Mouse (Mus musculus): ENCODE results near the gene Pitx2. TPM values are rescaled to one million over a fixed set of nuclear protein-coding genes. Genes with fewer than 3 reads are reported as not detected.

The Pitx2 gene
- total RNA-seq, 2 experiments from 2014 or later = 5.2 to 24.5 TPM

GRCm38 (mm10) chr3:129201681-129202255 lies 2.1 kb downstream of the Pitx2 start:
- no peak for DNase-seq

DNA sequence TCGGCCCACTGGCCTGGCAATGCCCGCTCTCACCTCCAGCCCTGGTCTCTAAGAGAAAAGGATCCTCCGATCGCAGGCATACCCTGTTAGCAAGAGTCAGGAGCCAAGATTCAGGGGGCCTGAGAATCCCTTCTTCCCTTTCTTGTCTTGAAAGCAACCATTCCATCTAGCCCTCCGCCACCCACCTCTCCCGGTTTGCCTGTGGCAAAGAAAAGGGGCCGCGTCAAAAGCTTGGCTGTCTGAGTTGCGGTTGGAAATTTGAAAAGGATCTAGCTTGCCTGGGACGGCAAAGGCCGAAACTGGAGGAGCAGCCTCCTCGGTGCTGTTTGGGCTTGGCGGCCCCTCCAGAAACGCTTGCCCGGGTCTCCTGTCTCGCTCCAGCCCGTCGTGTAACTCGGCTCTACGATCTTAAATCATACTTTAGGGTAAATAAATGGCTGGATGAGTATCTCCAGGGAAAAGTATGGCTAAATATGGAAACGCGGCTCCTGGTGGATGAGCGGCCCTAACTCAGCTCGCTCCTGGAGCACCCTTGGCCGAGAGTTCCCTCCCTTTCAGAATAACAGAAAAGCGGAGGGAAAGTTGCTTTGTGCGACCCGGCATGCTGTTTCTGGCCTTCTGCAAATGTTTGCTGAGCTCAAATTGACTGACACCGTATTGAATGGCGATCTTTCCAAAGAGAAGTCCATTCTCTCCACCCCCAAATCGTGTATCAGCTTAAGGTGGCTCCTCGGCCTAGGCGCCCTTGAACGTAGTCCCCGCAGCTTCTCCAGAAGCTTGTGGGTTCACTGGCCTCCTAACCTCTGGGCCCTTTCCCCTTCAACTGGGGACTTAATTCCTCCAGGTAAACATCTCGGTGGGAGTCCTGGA lies 3.4 kb downstream of the Pitx2 start:
- DNase-seq = no peak

- DNase-seq = no peak
Measured at GRCm38 (mm10) chr3:129203761-129204440, 4.2 kb downstream of the Pitx2 start.

DNA sequence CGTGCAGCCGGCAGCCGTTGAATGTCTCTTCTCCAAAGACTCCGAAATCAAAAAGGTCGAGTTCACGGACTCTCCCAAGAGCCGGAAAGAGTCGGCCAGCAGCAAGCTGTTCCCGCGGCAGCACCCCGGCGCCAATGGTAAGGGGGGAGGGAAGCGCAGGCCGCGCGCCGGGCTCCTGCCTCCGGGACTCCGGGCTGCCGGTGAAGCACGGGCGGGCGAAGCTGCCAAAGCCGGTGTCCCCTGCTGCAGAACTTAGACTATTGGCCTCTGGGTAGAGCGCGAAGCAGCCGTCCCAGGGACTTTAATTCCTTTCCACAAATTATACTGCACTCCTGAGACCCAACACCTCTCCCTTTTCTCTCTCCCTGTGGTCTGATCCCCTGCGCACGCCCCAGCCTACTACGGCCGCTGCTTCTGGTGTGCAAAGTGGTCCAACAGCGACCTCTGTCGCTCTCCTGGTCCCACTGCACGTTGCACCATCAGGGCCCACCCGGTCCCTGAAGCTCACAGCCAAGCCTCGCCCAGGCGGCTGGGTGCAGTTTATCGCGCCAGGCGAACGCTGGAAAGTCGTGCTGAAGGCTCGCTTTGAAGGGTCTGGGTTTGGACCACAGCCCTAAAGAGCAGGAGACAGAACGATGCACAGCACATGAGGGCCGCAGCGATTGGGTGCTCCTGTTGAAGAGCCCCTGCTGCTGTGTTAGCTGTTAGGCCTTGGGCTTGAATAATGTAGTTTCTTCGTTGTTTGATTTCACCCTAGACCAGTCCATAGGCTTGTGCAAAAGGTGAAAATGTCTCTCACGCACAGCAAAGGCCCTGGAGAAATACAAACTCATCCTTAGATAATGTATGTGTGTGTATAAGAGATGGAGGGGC lies 5.0 kb downstream of the Pitx2 start:
- DNase-seq = peak; percentile 45

GRCm38 (mm10) chr3:129205481-129206175 lies 6.0 kb downstream of the Pitx2 start:
- no peak for DNase-seq

DNA sequence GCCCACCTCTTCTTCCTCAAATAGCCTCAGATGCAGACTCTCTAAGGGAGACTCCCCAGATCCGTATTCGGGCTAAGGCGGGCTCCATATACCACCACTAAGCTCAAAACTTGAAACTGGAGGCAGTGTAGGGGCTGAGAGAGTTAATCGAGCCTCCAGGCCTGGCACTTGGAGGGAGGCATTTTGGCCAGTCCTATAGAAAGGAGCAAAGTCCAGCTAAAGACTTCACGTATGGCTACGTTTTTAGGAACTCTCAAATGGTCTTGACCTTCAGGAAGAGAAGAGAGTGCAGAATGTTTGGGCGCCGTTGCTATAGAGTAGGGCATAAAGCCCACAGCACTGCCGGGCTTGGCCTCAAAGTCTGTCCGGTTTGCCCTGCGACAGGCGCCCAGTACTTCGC lies 7.1 kb downstream of the Pitx2 start:
- DNase-seq = no peak

GRCm38 (mm10) chr3:129207231-129208030 lies 7.8 kb downstream of the Pitx2 start:
- DNase-seq = no peak

DNA sequence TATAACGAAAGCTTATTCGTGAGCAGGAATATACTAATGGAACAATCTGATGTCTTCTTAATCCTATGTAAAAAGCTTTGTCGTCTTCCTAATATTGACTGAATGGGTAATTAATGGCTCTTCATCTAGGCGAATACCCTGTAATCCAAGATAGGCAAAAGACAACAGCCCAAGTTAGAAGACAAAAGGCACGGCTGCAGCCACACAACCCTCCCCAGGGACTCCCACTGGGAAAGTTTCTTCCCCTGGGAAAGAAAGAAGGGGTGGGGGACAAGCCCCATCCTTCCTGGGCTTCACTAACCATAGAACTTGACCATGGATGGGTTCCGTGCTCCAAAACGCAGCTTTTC lies 8.3 kb downstream of the Pitx2 start:
- DNase-seq = no peak

DNA sequence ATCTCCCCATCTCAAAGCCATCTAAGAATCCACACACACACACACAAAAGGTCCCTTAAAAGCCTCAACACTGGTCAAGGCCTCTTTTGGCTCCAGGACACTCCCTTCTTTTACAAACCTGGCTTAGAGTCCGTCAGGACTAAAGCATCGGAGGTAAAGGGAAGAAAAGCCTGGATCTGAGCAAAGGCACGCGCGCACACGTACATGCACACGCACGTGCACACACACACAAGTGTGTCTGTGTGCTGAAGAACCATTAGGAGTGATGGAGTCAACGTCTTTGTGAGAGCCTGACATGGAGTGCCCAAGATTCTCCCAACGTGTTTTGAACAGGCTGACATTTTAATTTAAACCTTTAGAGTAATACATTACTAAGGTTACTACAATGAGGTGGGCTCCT lies 8.7 kb downstream of the Pitx2 start:
- no peak for DNase-seq

DNA sequence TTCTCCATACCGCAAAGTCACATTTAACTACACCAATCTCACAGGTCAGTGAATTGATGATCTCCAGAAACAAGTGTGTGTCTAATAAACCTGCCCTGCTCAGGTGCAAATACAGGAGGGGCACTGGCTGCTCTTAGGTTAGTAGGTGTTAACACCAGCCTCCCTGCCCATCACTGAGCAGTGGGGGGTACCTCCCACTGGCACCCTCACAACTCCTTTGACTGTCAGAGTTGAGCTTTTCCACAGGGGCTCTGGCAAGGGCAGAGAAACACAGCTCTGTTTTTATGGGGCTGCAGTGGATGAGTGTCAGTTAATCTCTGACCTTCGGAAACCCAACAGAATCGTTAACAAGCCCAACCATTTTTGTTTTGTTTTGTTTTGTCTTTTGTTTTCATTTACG lies 9.6 kb downstream of the Pitx2 start:
- DNase-seq = no peak

DNA sequence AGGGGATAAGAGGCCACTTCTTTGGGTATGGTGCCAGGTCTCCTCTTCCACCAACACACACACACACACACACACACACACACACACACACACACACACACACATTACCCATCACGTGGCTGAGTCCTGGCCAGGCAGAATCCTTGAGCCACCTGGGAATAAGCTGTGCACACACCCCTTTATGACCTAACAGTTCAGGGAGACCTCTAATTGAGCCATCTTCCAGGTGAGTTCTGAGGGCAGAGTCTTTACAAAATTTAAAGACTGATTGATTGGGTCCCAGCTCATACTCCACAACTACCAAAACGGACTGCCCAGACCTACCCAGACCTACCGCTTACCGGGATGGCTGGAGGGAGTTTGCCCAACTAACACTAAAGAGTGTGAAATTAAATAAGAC lies 10.1 kb downstream of the Pitx2 start:
- DNase-seq = no peak

GRCm38 (mm10) chr3:129212038-129212645 lies 12.5 kb downstream of the Pitx2 start:
- no peak for DNase-seq

GRCm38 (mm10) chr3:129212807-129213206 lies 13.1 kb downstream of the Pitx2 start:
- no peak for DNase-seq

DNA sequence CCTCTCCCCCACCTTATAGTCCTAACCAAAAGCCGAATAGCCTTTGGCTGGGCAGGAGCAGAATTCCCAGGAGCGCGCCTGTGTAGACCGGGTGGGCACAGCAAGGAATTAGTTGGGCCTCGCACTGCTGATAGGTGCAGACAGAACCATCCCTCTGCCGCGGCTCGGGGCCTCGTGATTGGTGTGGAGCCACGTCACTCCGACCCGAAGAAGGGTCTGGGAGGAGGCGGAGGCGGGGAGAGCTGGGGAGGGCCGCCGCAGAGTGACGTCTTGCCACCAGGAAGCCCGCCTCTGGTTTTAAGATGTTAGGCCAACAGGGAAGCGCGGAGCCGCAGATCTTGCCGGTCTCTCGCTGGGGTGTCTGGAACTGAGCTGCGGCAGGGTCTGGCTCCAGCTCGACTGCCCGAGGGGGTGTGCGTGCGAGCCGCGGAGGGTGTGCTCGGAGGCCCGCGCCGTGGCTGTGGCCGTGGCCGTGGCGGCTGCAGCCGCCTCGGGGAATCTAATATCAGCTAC lies 14.0 kb downstream of the Pitx2 start:
- peak; percentile 90 for DNase-seq

DNA sequence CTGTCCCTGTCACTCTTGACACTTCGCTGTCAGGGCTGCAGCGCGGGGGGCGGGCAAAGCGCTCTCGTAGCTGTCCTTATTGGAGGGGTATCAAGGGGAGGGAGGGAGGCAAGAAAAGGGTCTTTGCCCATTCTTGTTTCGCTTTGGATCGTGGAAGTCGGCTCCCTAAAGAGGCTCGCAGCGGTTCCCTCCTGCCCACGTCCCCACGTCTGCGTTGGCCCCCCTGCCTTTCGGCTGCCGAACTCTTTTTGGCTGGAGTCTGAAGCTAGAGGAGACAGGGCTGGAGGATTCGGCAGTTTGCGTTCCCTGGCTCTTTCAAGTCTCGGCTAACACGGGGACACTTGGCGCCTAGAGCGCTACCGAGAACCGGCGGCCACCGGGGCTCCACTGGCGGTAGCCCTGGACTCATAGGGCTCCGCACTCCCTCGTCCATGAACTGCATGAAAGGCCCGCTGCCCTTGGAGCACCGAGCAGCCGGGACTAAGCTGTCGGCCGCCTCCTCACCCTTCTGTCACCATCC lies 14.5 kb downstream of the Pitx2 start:
- DNase-seq = no peak

GRCm38 (mm10) chr3:129214666-129215161 lies 15.0 kb downstream of the Pitx2 start:
- no peak for DNase-seq

DNA sequence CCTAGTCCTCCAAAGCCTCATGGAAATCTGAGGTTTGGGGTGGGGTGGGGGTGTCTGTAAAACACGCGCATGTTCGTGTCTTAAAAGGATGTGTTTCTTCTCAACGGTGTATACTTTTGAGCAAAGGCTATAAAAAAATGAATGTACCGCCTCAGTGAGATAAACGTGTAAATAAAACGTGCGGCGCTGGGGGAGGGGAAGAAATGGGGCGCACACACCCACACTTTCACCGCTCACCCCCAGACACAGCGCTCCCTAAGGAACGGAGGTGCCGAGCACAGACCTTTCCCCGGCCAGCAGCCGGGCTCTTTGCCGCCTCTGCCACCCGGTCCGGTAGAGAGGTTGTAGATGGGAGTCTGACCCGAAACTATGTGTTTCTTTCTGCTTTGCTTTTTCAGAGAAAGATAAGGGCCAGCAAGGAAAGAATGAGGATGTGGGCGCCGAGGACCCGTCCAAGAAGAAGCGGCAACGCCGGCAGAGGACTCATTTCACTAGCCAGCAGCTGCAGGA lies 15.6 kb downstream of the Pitx2 start:
- DNase-seq = no peak

DNA sequence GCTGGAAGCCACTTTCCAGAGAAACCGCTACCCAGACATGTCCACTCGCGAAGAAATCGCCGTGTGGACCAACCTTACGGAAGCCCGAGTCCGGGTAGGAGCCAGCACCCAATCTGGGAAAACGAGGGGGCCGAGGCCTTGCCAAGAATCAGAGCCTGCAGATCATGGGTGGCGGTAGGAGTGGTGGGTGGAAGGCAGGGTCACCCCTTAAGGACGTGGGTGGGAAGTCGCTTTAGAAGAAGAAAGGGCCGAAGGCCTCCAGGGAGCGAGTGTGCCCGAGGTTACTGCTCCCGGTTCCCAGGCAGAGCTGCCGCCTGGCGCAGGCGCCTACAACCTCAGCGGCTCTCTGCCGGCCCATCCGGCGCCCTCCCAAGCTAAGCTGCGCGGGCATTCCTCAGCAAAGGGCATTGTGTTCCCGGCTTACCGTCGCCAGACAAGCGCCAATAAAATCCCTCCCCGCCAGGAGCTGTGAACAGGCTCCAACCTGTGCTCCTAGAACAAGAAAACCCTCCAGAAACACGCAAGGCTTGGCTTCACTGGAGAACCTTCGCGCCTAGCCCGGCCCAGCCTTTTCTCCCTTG lies 16.2 kb downstream of the Pitx2 start:
- peak; percentile 43 for DNase-seq

- DNase-seq = no peak
Measured at GRCm38 (mm10) chr3:129216491-129216890, 16.8 kb downstream of the Pitx2 start.
